Mouse (Mus musculus) forebrain, postnatal 0 days (tissue): ENCODE results near the gene Zfyve1. TPM values are rescaled to one million over a fixed set of nuclear protein-coding genes. Genes with fewer than 3 reads are reported as not detected.

Source experiments
- ATAC-seq: fragments of 200-750 bp; cut with Nextera tagmentation; 2 replicates; pipeline ENCODE4 v1.8.0; 2017; ENCODE audit warnings: mild to moderate bottlenecking, moderate library complexity
- DNase-seq: peaks from one replicate; pipeline ENCODE4 v3.0.0-alpha.2; 2015
- H3K27ac ChIP-seq: fragments of 300-500 bp; sonication (generic); 2 replicates; pipeline ENCODE4 v1.5.1; 2014; ENCODE audit warnings: low read depth, mild to moderate bottlenecking, antibody characterized with exemption, low read length, moderate library complexity, mixed read lengths
- H3K27me3 ChIP-seq: fragments of 300-500 bp; sonication (generic); 2 replicates; pipeline ENCODE4 v1.6.1; 2014; ENCODE audit warnings: mild to moderate bottlenecking, low read length, mixed read lengths; ENCODE audit not compliant: insufficient read depth
- H3K36me3 ChIP-seq: fragments of 300-500 bp; sonication (generic); 2 replicates; pipeline ENCODE4 v1.6.1; 2014; ENCODE audit warnings: mild to moderate bottlenecking, moderate library complexity; ENCODE audit not compliant: insufficient read depth
- H3K4me1 ChIP-seq: fragments of 300-500 bp; sonication (generic); 2 replicates; pipeline ENCODE4 v1.6.1; 2014; ENCODE audit warnings: antibody characterized with exemption; ENCODE audit not compliant: insufficient read depth
- H3K4me2 ChIP-seq: fragments of 300-500 bp; sonication (generic); 2 replicates; pipeline ENCODE4 v1.6.1; 2014; ENCODE audit warnings: low read depth, mild to moderate bottlenecking, moderate library complexity
- H3K4me3 ChIP-seq: fragments of 300-500 bp; sonication (generic); 2 replicates; pipeline ENCODE4 v1.5.1; 2014; ENCODE audit warnings: low read depth, low read length, mixed read lengths
- H3K9ac ChIP-seq: fragments of 300-500 bp; sonication (generic); 2 replicates; pipeline ENCODE4 v1.6.1; 2014; ENCODE audit warnings: mild to moderate bottlenecking
- H3K9me3 ChIP-seq: fragments of 300-500 bp; sonication (generic); 2 replicates; pipeline ENCODE4 v1.6.1; 2016; ENCODE audit warnings: low read length
- CTCF ChIP-seq: sonication (generic); IDR thresholded peaks from 2 replicates; pipeline ENCODE4 v1.5.1; 2016; ENCODE audit warnings: antibody characterized with exemption, control low read depth, low read depth
- WGBS: fragments of 180-500 bp; shearing (Covaris S2); extraction: QIAGEN DNeasy Blood & Tissue Kit; methylation state at CpG from one replicate; pipeline ENCODE4 v1.1.7; 2014; 5-methylcytosine and 5-hydroxymethylcytosine counted together
- polyA plus RNA-seq: library from polyadenylated mRNA; unstranded; fragments of >200 nt; fragmentation: Nextera tagmentation; extraction: Ambion mirVana; gene quantifications from 2 replicates; pipeline ENCODE4 v1.2.1, GENCODE M21; 2015
- total RNA-seq: library from RNA; depleted of rRNA; stranded (reverse); fragments of >200 nt; gene quantifications from 2 replicates; pipeline ENCODE4 v1.2.3, GENCODE M21; 2014

Gene Zfyve1
- total and polyA plus RNA-seq, 2 experiments from 2014 or later: 18.5 to 40.6 TPM

GRCm38 (mm10) chr12:83535428-83535827, 61.6 kb downstream of the Zfyve1 start:
- Histone ChIP-seq H3K36me3 (peaks cover 76% of the 10 kb centered on the region), H3K9me3 (no peaks in the 10 kb centered on the region), H3K4me2 (no peak overlapping the region), H3K27me3 (no peaks in the 10 kb centered on the region), H3K9ac (no peak overlapping the region), H3K4me3 (no peak overlapping the region), H3K27ac (no peak overlapping the region), H3K4me1 (no peaks in the 10 kb centered on the region)
- ATAC-seq (no peak), DNase-seq (no peak)
- no peak for TF ChIP-seq CTCF
- 87% methylated on average over 11 of the region's 11 CpGs for WGBS

- peaks cover 71% of the 10 kb centered on the region for H3K36me3 ChIP-seq
- H3K4me2 ChIP-seq: no peak overlapping the region
- ATAC-seq (no peak), DNase-seq (no peak)
- H3K27ac ChIP-seq: no peak overlapping the region
- WGBS: 74% methylated on average over 3 of the region's 3 CpGs
- H3K4me3 ChIP-seq: no peak overlapping the region
- TF ChIP-seq CTCF: no peak
- H3K9ac ChIP-seq: no peak overlapping the region
- H3K27me3 ChIP-seq: no peaks in the 10 kb centered on the region
- no peaks in the 10 kb centered on the region for H3K4me1 ChIP-seq
- H3K9me3 ChIP-seq: no peaks in the 10 kb centered on the region
These were observed 62.8 kb downstream of the Zfyve1 start for GRCm38 (mm10) chr12:83534190-83534589.

- Histone ChIP-seq H3K27ac (no peak overlapping the region), H3K27me3 (no peaks in the 10 kb centered on the region), H3K9me3 (no peaks in the 10 kb centered on the region), H3K4me1 (no peaks in the 10 kb centered on the region), H3K4me2 (no peak overlapping the region), H3K36me3 (peaks cover 67% of the 10 kb centered on the region), H3K9ac (no peak overlapping the region), H3K4me3 (no peak overlapping the region)
- DNase-seq (no peak), ATAC-seq (no peak)
- 76% methylated on average over 3 of the region's 3 CpGs for WGBS
- TF ChIP-seq CTCF: no peak
These were observed 64.1 kb downstream of the Zfyve1 start for GRCm38 (mm10) chr12:83532966-83533365.

- Histone ChIP-seq H3K9me3 (no peaks in the 10 kb centered on the region), H3K4me3 (no peak overlapping the region), H3K36me3 (peaks cover 58% of the 10 kb centered on the region), H3K4me1 (no peaks in the 10 kb centered on the region), H3K9ac (no peak overlapping the region), H3K4me2 (no peak overlapping the region), H3K27me3 (no peaks in the 10 kb centered on the region), H3K27ac (no peak overlapping the region)
- no peak for TF ChIP-seq CTCF
- no peak for ATAC-seq
- 95% methylated on average over 6 of the region's 6 CpGs for WGBS
- DNase-seq: no peak
These were observed 65.0 kb downstream of the Zfyve1 start for GRCm38 (mm10) chr12:83531992-83532391.

GRCm38 (mm10) chr12:83528665-83529064, 68.4 kb downstream of the Zfyve1 start:
- DNase-seq (no peak), ATAC-seq (no peak)
- no peak overlapping the region for H3K4me3 ChIP-seq
- H3K27ac ChIP-seq: no peak overlapping the region
- H3K36me3 ChIP-seq: peaks cover 34% of the 10 kb centered on the region
- no peak overlapping the region for H3K4me2 ChIP-seq
- no peak for TF ChIP-seq CTCF
- no peaks in the 10 kb centered on the region for H3K4me1 ChIP-seq
- H3K9me3 ChIP-seq: no peaks in the 10 kb centered on the region
- WGBS: 91% methylated on average over 5 of the region's 5 CpGs
- H3K9ac ChIP-seq: no peak overlapping the region
- no peaks in the 10 kb centered on the region for H3K27me3 ChIP-seq

GRCm38 (mm10) chr12:83527816-83528215, 69.2 kb downstream of the Zfyve1 start:
- no peak overlapping the region for H3K27ac ChIP-seq
- WGBS: 86% methylated on average over 6 of the region's 6 CpGs
- no peak for ATAC-seq
- no peaks in the 10 kb centered on the region for H3K27me3 ChIP-seq
- no peak overlapping the region for H3K4me2 ChIP-seq
- H3K4me1 ChIP-seq: no peaks in the 10 kb centered on the region
- no peaks in the 10 kb centered on the region for H3K9me3 ChIP-seq
- H3K9ac ChIP-seq: no peak overlapping the region
- TF ChIP-seq CTCF: no peak
- H3K36me3 ChIP-seq: peaks cover 28% of the 10 kb centered on the region
- no peak overlapping the region for H3K4me3 ChIP-seq
- no peak for DNase-seq

GRCm38 (mm10) chr12:83525822-83526544, 71.0 kb downstream of the Zfyve1 start:
- Histone ChIP-seq H3K36me3 (peaks cover 12% of the 10 kb centered on the region; the same call in 1 of the 2 replicates), H3K4me1 (peaks cover 10% of the 10 kb centered on the region; the same call in 1 of the 2 replicates), H3K4me3 (no peak overlapping the region), H3K4me2 (no peak overlapping the region), H3K9ac (no peak overlapping the region), H3K27me3 (no peaks in the 10 kb centered on the region), H3K9me3 (no peaks in the 10 kb centered on the region), H3K27ac (no peak overlapping the region)
- WGBS: 79% methylated on average over 18 of the region's 18 CpGs
- no peak for TF ChIP-seq CTCF
- no peak for DNase-seq
- no peak for ATAC-seq
